In genomic region chr12:80229010-80229800, GRCm38 (mm10) we compare ENCODE assay signal across 8 mouse cellular contexts. TPM values are rescaled to one million over a fixed set of nuclear protein-coding genes. Genes with fewer than 3 reads are reported as not detected.
DNase-seq lines count a peak whose midpoint lies in the region; ATAC-seq and TF ChIP-seq lines count a peak whose summit lies in the region.

No protein-coding gene starts in this region.

- H3K27ac ChIP-seq in thymus, adult 2 months (ENCODE audit: control insufficient read depth, insufficient read depth, low read length): peak overlapping the region; percentile 41
- H3K27ac ChIP-seq in heart, embryonic 10.5 days: peak overlapping the region; percentile 87
- peak overlapping the region; percentile 92 for H3K27ac ChIP-seq in limb, embryonic 15.5 days
- peak overlapping the region; percentile 97 for H3K27ac ChIP-seq in stomach, embryonic 16.5 days (ENCODE audit: low read length)

- 26% methylated on average over 5 of the region's 5 CpGs for WGBS in thymus, adult 2 months
- whole genome bisulfite sequencing in heart, embryonic 10.5 days: 31% methylated on average over 5 of the region's 5 CpGs
- WGBS in limb, embryonic 15.5 days: 33% methylated on average over 5 of the region's 5 CpGs
- 31% methylated on average over 5 of the region's 5 CpGs for WGBS in stomach, embryonic 16.5 days

- DNase-seq in thymus, adult 2 months: peak; percentile 34
- DNase-seq in thymus, adult 18-20 months: no peak
- DNase-seq in heart, embryonic 10.5 days (ENCODE audit: low spot score): no peak
- no peak for DNase-seq in ovary, postnatal 36 days (ENCODE audit: low spot score)
- no peak for DNase-seq in gastrocnemius, postnatal 36 days
- no peak for DNase-seq in layer of hippocampus, adult 9-11 months

- H3K36me3 ChIP-seq in thymus, adult 2 months (ENCODE audit: control insufficient read depth, insufficient read depth, low read length): no peaks in the 10 kb centered on the region
- H3K36me3 ChIP-seq in heart, embryonic 10.5 days: peaks cover 13% of the 10 kb centered on the region
- H3K36me3 ChIP-seq in limb, embryonic 15.5 days: peaks cover 6% of the 10 kb centered on the region; the same call in 1 of the 2 replicates
- peaks cover 2% of the 10 kb centered on the region for H3K36me3 ChIP-seq in stomach, embryonic 16.5 days (ENCODE audit: control insufficient read depth, insufficient read depth, low read length)

- H3K4me3 ChIP-seq in thymus, adult 2 months (ENCODE audit: control insufficient read depth, insufficient read depth, low read length): no peak overlapping the region
- H3K4me3 ChIP-seq in heart, embryonic 10.5 days: peak overlapping the region; percentile 34; the same call in 1 of the 2 replicates
- no peak overlapping the region for H3K4me3 ChIP-seq in limb, embryonic 15.5 days
- H3K4me3 ChIP-seq in stomach, embryonic 16.5 days (replicated peaks; ENCODE audit: low read length): no peak overlapping the region

- intact Hi-C loops in gastrocnemius, postnatal 36 days (cut with DNase I): no loop called here

- ATAC-seq in limb, embryonic 15.5 days (ENCODE audit: insufficient number of reproducible peaks, low FRiP score, low TSS enrichment, low read depth): no peak
- ATAC-seq in stomach, embryonic 16.5 days (ENCODE audit: insufficient read depth, low FRiP score): no peak

- peaks cover 56% of the 10 kb centered on the region for H3K4me1 ChIP-seq in thymus, adult 2 months (replicated peaks; ENCODE audit: control insufficient read depth, insufficient read depth, low read length)
- H3K4me1 ChIP-seq in heart, embryonic 10.5 days: peaks cover 79% of the 10 kb centered on the region
- peaks cover 78% of the 10 kb centered on the region for H3K4me1 ChIP-seq in limb, embryonic 15.5 days
- H3K4me1 ChIP-seq in stomach, embryonic 16.5 days (ENCODE audit: control insufficient read depth, insufficient read depth, low read length): peaks cover 86% of the 10 kb centered on the region

- no peak overlapping the region for H3K9ac ChIP-seq in limb, embryonic 15.5 days
- H3K9ac ChIP-seq in stomach, embryonic 16.5 days (ENCODE audit: low read length): peak overlapping the region; percentile 60

- no peak for TF ChIP-seq CTCF in thymus, adult 2 months (IDR thresholded peaks at IDR 0.05; ENCODE audit: borderline replicate concordance, control insufficient read depth, extremely low read depth, insufficient read depth, low read length, poor library complexity)

- TF ChIP-seq POLR2A in thymus, adult 2 months (IDR thresholded peaks at IDR 0.05; ENCODE audit: control insufficient read depth, extremely low read depth, insufficient read depth, low read length, poor library complexity): no peak

- peak overlapping the region; percentile 42 for H3K4me2 ChIP-seq in limb, embryonic 15.5 days
- H3K4me2 ChIP-seq in stomach, embryonic 16.5 days (ENCODE audit: low read depth, low read length): peak overlapping the region; percentile 45

- no peaks in the 10 kb centered on the region for H3K9me3 ChIP-seq in heart, embryonic 10.5 days
- no peaks in the 10 kb centered on the region for H3K9me3 ChIP-seq in limb, embryonic 15.5 days
- H3K9me3 ChIP-seq in stomach, embryonic 16.5 days (replicated peaks; ENCODE audit: control insufficient read depth, low read length): 0 out of 2 replicates have a peak, but pooled peaks cover under 1% of the 10 kb centered on the region

- H3K27me3 ChIP-seq in thymus, adult 2 months (ENCODE audit: control insufficient read depth, insufficient read depth, low read length): no peaks in the 10 kb centered on the region
- no peaks in the 10 kb centered on the region for H3K27me3 ChIP-seq in heart, embryonic 10.5 days (ENCODE audit: insufficient read depth, poor library complexity, severe bottlenecking)
- no peaks in the 10 kb centered on the region for H3K27me3 ChIP-seq in limb, embryonic 15.5 days
- H3K27me3 ChIP-seq in stomach, embryonic 16.5 days (ENCODE audit: control insufficient read depth, insufficient read depth, low read length): no peaks in the 10 kb centered on the region

RNA-seq across cellular contexts. Expression of gene Actn1, which starts 31.0 kb away (rescaled TPM):
- polyA plus RNA-seq in thymus, adult 2 months (2012; rRNA removed): 153 and 158 TPM in 2 replicates
- 62.6 and 67.8 TPM in 2 replicates for polyA plus RNA-seq in heart, embryonic 10.5 days (2016; fragmentation: Nextera tagmentation; extraction: Ambion mirVana)
- polyA plus RNA-seq in limb, embryonic 15.5 days (2015; fragmentation: Nextera tagmentation; extraction: Ambion mirVana): 25.5 and 29.4 TPM in 2 replicates
- polyA plus RNA-seq in stomach, embryonic 16.5 days (2015; fragmentation: Nextera tagmentation; extraction: Ambion mirVana): 51.2 and 52.7 TPM in 2 replicates
- total RNA-seq in gastrocnemius, postnatal 36 days (2021): 1 to 10 TPM; 7.3 to 9.0 TPM

Comparison
In these comparisons a context has a peak if more than half of its experiments do, and no peak if none do; other contexts are left out.
1. H3K27ac ChIP-seq: peak in every context shown above with its lines; median percentile 97 in stomach, embryonic 16.5 days; 92 in limb, embryonic 15.5 days; 87 in heart, embryonic 10.5 days; 41 in thymus, adult 2 months.